Comparison of ENCODE assay signal across 8 mouse cellular contexts in genomic region chrX:134807833-134808754, GRCm38 (mm10). TPM values are rescaled to one million over a fixed set of nuclear protein-coding genes. Genes with fewer than 3 reads are reported as not detected.
A peak's percentile ranks its signal among the peaks of the same experiment; 100 is the strongest.
DNase-seq lines count a peak whose midpoint lies in the region; ATAC-seq and TF ChIP-seq lines count a peak whose summit lies in the region.

No protein-coding gene starts in this region.

- H3K27ac ChIP-seq in embryonic facial prominence, embryonic 14.5 days (replicated peaks; ENCODE audit: low read depth, low read length), result peak overlapping the region; percentile 83

- H3K4me3 ChIP-seq in E14TG2a.4 (replicated peaks; ENCODE audit: low read length), result peak overlapping the region; percentile 84
- H3K4me3 ChIP-seq in embryonic facial prominence, embryonic 14.5 days (ENCODE audit: low read depth, low read length), result peak overlapping the region; percentile 57

- WGBS in embryonic facial prominence, embryonic 14.5 days, result 23% methylated on average over 26 of the region's 28 CpGs

- H3K9ac ChIP-seq in embryonic facial prominence, embryonic 14.5 days (ENCODE audit: low read depth, low read length), result peak overlapping the region; percentile 71

- H3K4me2 ChIP-seq in embryonic facial prominence, embryonic 14.5 days (ENCODE audit: low read depth, low read length), result peak overlapping the region; percentile 58

- peaks cover 19% of the 10 kb centered on the region for H3K36me3 ChIP-seq in E14TG2a.4 (ENCODE audit: insufficient read depth, low read length)
- H3K36me3 ChIP-seq in embryonic facial prominence, embryonic 14.5 days (ENCODE audit: control insufficient read depth, insufficient read depth, low read length), result peaks cover 21% of the 10 kb centered on the region

- H3K4me1 ChIP-seq in E14TG2a.4 (replicated peaks; ENCODE audit: low read depth, low read length), result peaks cover 5% of the 10 kb centered on the region; the same call in 1 of the 2 replicates
- no peaks in the 10 kb centered on the region for H3K4me1 ChIP-seq in embryonic facial prominence, embryonic 14.5 days (ENCODE audit: control insufficient read depth, insufficient read depth, low read length)

- peak; percentile 83 for ATAC-seq in embryonic facial prominence, embryonic 14.5 days (ENCODE audit: low read depth)
- ATAC-seq in erythroid progenitor cell, adult 5-6 weeks (replicated peaks; ENCODE audit: low FRiP score, poor library complexity, severe bottlenecking), result no peak

- TF ChIP-seq CTCF in E14TG2a.4 (conservative IDR thresholded peaks at IDR 0.05; ENCODE audit: low read length), result no peak

- DNase-seq in adrenal gland, adult 8-10 months, result peak; percentile 8
- DNase-seq in embryonic facial prominence, embryonic 14.5 days (ENCODE audit: low spot score), result peak; percentile 75
- peak; percentile 32 to 41 for DNase-seq in heart, postnatal 10 days
- peak; percentile 26 for DNase-seq in layer of hippocampus, adult 9-11 months
- DNase-seq in lung, postnatal 10 days, result peak; percentile 55
- peak; percentile 39 for DNase-seq in right cerebral cortex, adult 18-20 months

- intact Hi-C loops in heart, postnatal 10 days (cut with DNase I), result loop anchor here (5.0 kb wide), 1 partner anchor 56 kb away; the partner anchor contains the start of gene Armcx6

- no peaks in the 10 kb centered on the region for H3K9me3 ChIP-seq in E14TG2a.4 (ENCODE audit: low read length)
- no peaks in the 10 kb centered on the region for H3K9me3 ChIP-seq in embryonic facial prominence, embryonic 14.5 days (ENCODE audit: control insufficient read depth, low read length)

- H3K27me3 ChIP-seq in E14TG2a.4 (ENCODE audit: insufficient read depth, low read length), result no peaks in the 10 kb centered on the region
- peaks cover 20% of the 10 kb centered on the region; the same call in 1 of the 2 replicates for H3K27me3 ChIP-seq in embryonic facial prominence, embryonic 14.5 days (replicated peaks; ENCODE audit: control insufficient read depth, insufficient read depth, low read length)

RNA-seq across cellular contexts. Expression of gene Armcx2, which starts 0.9 kb away (rescaled TPM):
- total RNA-seq in adrenal gland, adult 8-10 months (2022), result 10 to 100 TPM; 33.8 to 79.3 (median 51.0) TPM
- 74.1 and 82.6 TPM in 2 replicates for polyA plus RNA-seq in embryonic facial prominence, embryonic 14.5 days (2014; fragmentation: Nextera tagmentation; extraction: Ambion mirVana)
- total RNA-seq in heart, postnatal 10 days (2021), result 10 to 100 TPM; 28.2 to 34.1 TPM
- total RNA-seq in erythroid progenitor cell, adult 5-6 weeks (2015; ENCODE audit: low replicate concordance), result 1.7 TPM in 1 of 2 replicates, not detected in the other
- 1.4 TPM in 1 of 2 replicates, not detected in the other for total RNA-seq in erythroid progenitor cell, adult 5-6 weeks (2017; ENCODE audit: low replicate concordance)

RNA-seq across cellular contexts. Expression of gene Armcx3, which starts 51.7 kb away (rescaled TPM):
- total RNA-seq in adrenal gland, adult 8-10 months (2022), result 10 to 100 TPM; 38.0 to 63.9 (median 49.2) TPM
- 119 and 120 TPM in 2 replicates for polyA plus RNA-seq in embryonic facial prominence, embryonic 14.5 days (2014; fragmentation: Nextera tagmentation; extraction: Ambion mirVana)
- total RNA-seq in heart, postnatal 10 days (2021), result 10 to 100 TPM; 46.4 to 49.5 TPM
- total RNA-seq in erythroid progenitor cell, adult 5-6 weeks (2015; ENCODE audit: low replicate concordance), result 3.6 and 4.6 TPM in 2 replicates
- total RNA-seq in erythroid progenitor cell, adult 5-6 weeks (2017; ENCODE audit: low replicate concordance), result 0.76 and 2.2 TPM in 2 replicates

RNA-seq across cellular contexts. Expression of gene Armcx6, which starts 56.9 kb away (rescaled TPM):
- 10 to 100 TPM in 2 of 4 experiments, 1 to 10 TPM in 2; 6.5 to 22.8 (median 13.3) TPM for total RNA-seq in adrenal gland, adult 8-10 months (2022)
- 24.8 and 29.5 TPM in 2 replicates for polyA plus RNA-seq in embryonic facial prominence, embryonic 14.5 days (2014; fragmentation: Nextera tagmentation; extraction: Ambion mirVana)
- total RNA-seq in heart, postnatal 10 days (2021), result 1 to 10 TPM; 6.1 to 6.3 TPM
- not detected in 2 replicates for total RNA-seq in erythroid progenitor cell, adult 5-6 weeks (2015; ENCODE audit: low replicate concordance)
- 0.13 TPM in 1 of 2 replicates, not detected in the other for total RNA-seq in erythroid progenitor cell, adult 5-6 weeks (2017; ENCODE audit: low replicate concordance)

Comparison
In these comparisons a context has a peak if more than half of its experiments do, and no peak if none do; other contexts are left out.
1. DNase-seq: peak in every context shown above with its lines; median percentile 75 in embryonic facial prominence, embryonic 14.5 days; 55 in lung, postnatal 10 days; 39 in right cerebral cortex, adult 18-20 months; 36 in heart, postnatal 10 days; 26 in layer of hippocampus, adult 9-11 months; 8 in adrenal gland, adult 8-10 months.
2. RNA of gene Armcx2, which starts 0.9 kb away (total RNA-seq): 33.8 to 79.3 TPM in adrenal gland, adult 8-10 months and 28.2 to 34.1 TPM in heart, postnatal 10 days; 1.4 to 1.7 TPM in erythroid progenitor cell, adult 5-6 weeks; every median in the first group is over 10 times any median in the second.
3. RNA of gene Armcx3, which starts 51.7 kb away (total RNA-seq): 38.0 to 63.9 TPM in adrenal gland, adult 8-10 months and 46.4 to 49.5 TPM in heart, postnatal 10 days; 0.76 to 4.6 TPM in erythroid progenitor cell, adult 5-6 weeks; every median in the first group is over 4 times any median in the second.
4. RNA of gene Armcx6, which starts 56.9 kb away (total RNA-seq): 6.5 to 22.8 TPM in adrenal gland, adult 8-10 months and 6.1 to 6.3 TPM in heart, postnatal 10 days; 0.13 TPM in erythroid progenitor cell, adult 5-6 weeks; every median in the first group is over 4 times any median in the second.